Mouse (Mus musculus): ENCODE data around the gene Vmn1r73. TPM values are rescaled to one million over a fixed set of nuclear protein-coding genes. Genes with fewer than 3 reads are reported as not detected.

Gene Vmn1r73
- not detected in 2 replicates for polyA plus RNA-seq (2012; rRNA removed)

DNA sequence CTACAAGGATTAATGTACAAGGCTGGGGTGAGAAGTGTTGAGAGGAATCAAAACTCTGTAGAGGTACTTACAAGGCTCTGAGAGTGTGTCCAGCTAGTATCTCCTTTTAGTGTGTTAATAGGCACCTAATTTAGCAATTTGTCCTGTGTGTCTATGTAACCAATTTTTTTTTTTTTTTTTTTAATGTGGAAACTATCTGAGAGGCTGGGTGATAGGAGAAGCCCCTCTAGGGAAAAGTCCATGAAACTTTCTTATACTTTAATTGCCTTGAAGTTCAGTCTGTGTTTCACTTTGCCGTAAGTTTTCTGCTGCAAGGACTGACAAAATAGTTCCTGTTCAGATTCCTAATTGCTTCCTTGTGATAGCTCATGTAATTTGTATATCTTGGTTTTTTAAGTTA is at the start of gene Vmn1r73:
Gene Vmn1r73, plus strand, starts transcription at position 301 of the 400 bp plus-strand sequence.

Other genes starting within 250 kb of the Vmn1r73 start
- not detected in 2 replicates for gene Zscan4-ps2, start 216.0 kb upstream of the Vmn1r73 start, polyA plus RNA-seq (2012; rRNA removed)
- gene Zscan4-ps3, start 121.0 kb upstream of the Vmn1r73 start, polyA plus RNA-seq (2012; rRNA removed) = not detected in 2 replicates
- gene Vmn1r72, start 50.1 kb upstream of the Vmn1r73 start, polyA plus RNA-seq (2012; rRNA removed) = not detected in 2 replicates
- not detected in 2 replicates for gene Vmn1r74, start 103.7 kb downstream of the Vmn1r73 start, polyA plus RNA-seq (2012; rRNA removed)
- gene Vmn1r75, start 144.4 kb downstream of the Vmn1r73 start, polyA plus RNA-seq (2012; rRNA removed) = not detected in 2 replicates
- not detected in 2 replicates for gene Vmn1r76, start 207.9 kb downstream of the Vmn1r73 start, polyA plus RNA-seq (2012; rRNA removed)

All from central nervous system, embryonic 14 days (tissue).